Mouse (Mus musculus) limb, embryonic 13.5 days (tissue): Measurements from ENCODE around the gene Slc38a9. TPM values are rescaled to one million over a fixed set of nuclear protein-coding genes. Genes with fewer than 3 reads are reported as not detected.

ENCODE experiments used
- ATAC-seq: fragments of 200-750 bp; cut with Nextera tagmentation; 2 replicates; pipeline ENCODE4 v1.8.0; 2017; ENCODE audit warnings: low read depth, moderate number of reproducible peaks, moderate TSS enrichment; ENCODE audit not compliant: low FRiP score
- H3K27ac ChIP-seq: fragments of 300-500 bp; sonication (generic); 2 replicates; pipeline ENCODE4 v1.5.1; 2015; ENCODE audit warnings: inconsistent platforms, mild to moderate bottlenecking, moderate library complexity
- H3K27me3 ChIP-seq: fragments of 300-500 bp; sonication (generic); 2 replicates; pipeline ENCODE4 v1.6.1; 2015; ENCODE audit warnings: mild to moderate bottlenecking, inconsistent platforms
- H3K36me3 ChIP-seq: fragments of 300-500 bp; sonication (generic); 2 replicates; pipeline ENCODE4 v1.6.1; 2015; ENCODE audit warnings: inconsistent platforms, mild to moderate bottlenecking, moderate library complexity
- H3K4me1 ChIP-seq: fragments of 300-500 bp; sonication (generic); 2 replicates; pipeline ENCODE4 v1.6.1; 2015; ENCODE audit warnings: inconsistent platforms
- H3K4me2 ChIP-seq: fragments of 300-500 bp; sonication (generic); replicated peaks from 2 replicates; pipeline ENCODE4 v1.6.1; 2015; ENCODE audit warnings: inconsistent platforms, mild to moderate bottlenecking, moderate library complexity
- H3K4me3 ChIP-seq: fragments of 300-500 bp; sonication (generic); 2 replicates; pipeline ENCODE4 v1.5.1; 2015; ENCODE audit warnings: moderate library complexity, mild to moderate bottlenecking, inconsistent platforms
- H3K9ac ChIP-seq: fragments of 300-500 bp; sonication (generic); 2 replicates; pipeline ENCODE4 v1.6.1; 2015; ENCODE audit warnings: mild to moderate bottlenecking, inconsistent platforms
- H3K9me3 ChIP-seq: fragments of 300-500 bp; sonication (generic); 2 replicates; pipeline ENCODE4 v1.6.1; 2016; ENCODE audit warnings: inconsistent platforms
- WGBS: fragments of 180-500 bp; shearing (Covaris S2); methylation state at CpG from one replicate; pipeline ENCODE4 v1.1.7; 2015; 5-methylcytosine and 5-hydroxymethylcytosine counted together
- polyA plus RNA-seq: library from polyadenylated mRNA; unstranded; fragments of >200 nt; fragmentation: Nextera tagmentation; extraction: Ambion mirVana; gene quantifications from 2 replicates; pipeline ENCODE4 v1.2.1, GENCODE M21; 2015

Slc38a9 gene
- polyA plus RNA-seq, 1 experiment from 2014 or later, result 17.8 TPM

GRCm38 (mm10) chr13:112737110-112737509, 76.6 kb downstream of the Slc38a9 start:
- 82% methylated on average over 9 of the region's 9 CpGs for WGBS
- Histone ChIP-seq H3K9ac (no peak overlapping the region), H3K4me1 (peaks cover 17% of the 10 kb centered on the region), H3K4me3 (no peak overlapping the region), H3K27me3 (no peaks in the 10 kb centered on the region), H3K36me3 (no peaks in the 10 kb centered on the region), H3K4me2 (no peak overlapping the region), H3K9me3 (no peaks in the 10 kb centered on the region), H3K27ac (no peak overlapping the region)
- ATAC-seq, result no peak

GRCm38 (mm10) chr13:112738005-112738404, 77.5 kb downstream of the Slc38a9 start:
- WGBS, result 88% methylated on average over 16 of the region's 16 CpGs
- Histone ChIP-seq H3K27me3 (no peaks in the 10 kb centered on the region), H3K9ac (no peak overlapping the region), H3K9me3 (no peaks in the 10 kb centered on the region), H3K4me1 (peaks cover 21% of the 10 kb centered on the region), H3K36me3 (no peaks in the 10 kb centered on the region), H3K4me2 (no peak overlapping the region), H3K27ac (no peak overlapping the region), H3K4me3 (no peak overlapping the region)
- ATAC-seq, result no peak

GRCm38 (mm10) chr13:112740073-112740472, 79.5 kb downstream of the Slc38a9 start:
- WGBS, result 44% methylated on average over 6 of the region's 6 CpGs
- Histone ChIP-seq H3K4me1 (peaks cover 18% of the 10 kb centered on the region), H3K9me3 (no peaks in the 10 kb centered on the region), H3K27ac (no peak overlapping the region), H3K27me3 (no peaks in the 10 kb centered on the region), H3K4me2 (no peak overlapping the region), H3K9ac (no peak overlapping the region), H3K4me3 (no peak overlapping the region), H3K36me3 (no peaks in the 10 kb centered on the region)
- no peak for ATAC-seq

- Histone ChIP-seq H3K27ac (no peak overlapping the region), H3K4me1 (peaks cover 16% of the 10 kb centered on the region), H3K9me3 (no peaks in the 10 kb centered on the region), H3K27me3 (no peaks in the 10 kb centered on the region), H3K4me2 (no peak overlapping the region), H3K9ac (no peak overlapping the region), H3K36me3 (no peaks in the 10 kb centered on the region), H3K4me3 (no peak overlapping the region)
- 67% methylated on average over 14 of the region's 14 CpGs for WGBS
- no peak for ATAC-seq
Observed at GRCm38 (mm10) chr13:112742076-112742830, 81.7 kb downstream of the Slc38a9 start.

GRCm38 (mm10) chr13:112743647-112744046, 83.1 kb downstream of the Slc38a9 start:
- WGBS, result 81% methylated on average over 4 of the region's 4 CpGs
- peaks cover 17% of the 10 kb centered on the region for H3K4me1 ChIP-seq
- H3K4me3 ChIP-seq, result no peak overlapping the region
- no peak overlapping the region for H3K9ac ChIP-seq
- H3K27ac ChIP-seq, result 0 out of 2 replicates have a peak overlapping the region, but pooled peaks have one; percentile 6
- no peak for ATAC-seq
- H3K9me3 ChIP-seq, result no peaks in the 10 kb centered on the region
- no peaks in the 10 kb centered on the region for H3K36me3 ChIP-seq
- H3K27me3 ChIP-seq, result no peaks in the 10 kb centered on the region
- no peak overlapping the region for H3K4me2 ChIP-seq

- no peaks in the 10 kb centered on the region for H3K36me3 ChIP-seq
- H3K4me1 ChIP-seq, result peaks cover 17% of the 10 kb centered on the region
- no peak overlapping the region; the same call in 1 of the 2 replicates for H3K27ac ChIP-seq
- H3K27me3 ChIP-seq, result no peaks in the 10 kb centered on the region
- WGBS, result 81% methylated on average over 15 of the region's 15 CpGs
- ATAC-seq, result no peak
- H3K9ac ChIP-seq, result no peak overlapping the region
- H3K9me3 ChIP-seq, result no peaks in the 10 kb centered on the region
- no peak overlapping the region for H3K4me3 ChIP-seq
- H3K4me2 ChIP-seq, result no peak overlapping the region
Observed at GRCm38 (mm10) chr13:112744061-112744849, 83.7 kb downstream of the Slc38a9 start.

- Histone ChIP-seq H3K27ac (no peak overlapping the region), H3K9ac (no peak overlapping the region), H3K4me2 (no peak overlapping the region), H3K36me3 (no peaks in the 10 kb centered on the region), H3K27me3 (no peaks in the 10 kb centered on the region), H3K9me3 (no peaks in the 10 kb centered on the region), H3K4me1 (peaks cover 23% of the 10 kb centered on the region), H3K4me3 (no peak overlapping the region)
- no peak for ATAC-seq
- 70% methylated on average over 5 of the region's 5 CpGs for WGBS
Observed at GRCm38 (mm10) chr13:112745936-112746694, 85.6 kb downstream of the Slc38a9 start.

- H3K9ac ChIP-seq, result no peak overlapping the region
- no peak overlapping the region for H3K27ac ChIP-seq
- no peak for ATAC-seq
- 94% methylated on average over 10 of the region's 10 CpGs for WGBS
- H3K27me3 ChIP-seq, result no peaks in the 10 kb centered on the region
- H3K4me2 ChIP-seq, result no peak overlapping the region
- H3K9me3 ChIP-seq, result no peaks in the 10 kb centered on the region
- H3K36me3 ChIP-seq, result no peaks in the 10 kb centered on the region
- H3K4me3 ChIP-seq, result no peak overlapping the region
- H3K4me1 ChIP-seq, result peaks cover 28% of the 10 kb centered on the region
Observed at GRCm38 (mm10) chr13:112746695-112747055, 86.1 kb downstream of the Slc38a9 start.

- H3K27me3 ChIP-seq, result no peaks in the 10 kb centered on the region
- H3K4me2 ChIP-seq, result no peak overlapping the region
- no peak overlapping the region for H3K9ac ChIP-seq
- H3K36me3 ChIP-seq, result no peaks in the 10 kb centered on the region
- no peak overlapping the region for H3K27ac ChIP-seq
- H3K9me3 ChIP-seq, result no peaks in the 10 kb centered on the region
- WGBS, result 56% methylated on average over 6 of the region's 6 CpGs
- H3K4me1 ChIP-seq, result peaks cover 37% of the 10 kb centered on the region
- no peak for ATAC-seq
- no peak overlapping the region for H3K4me3 ChIP-seq
Observed at GRCm38 (mm10) chr13:112747808-112748430, 87.4 kb downstream of the Slc38a9 start.

- WGBS, result 76% methylated on average over 11 of the region's 11 CpGs
- H3K36me3 ChIP-seq, result no peaks in the 10 kb centered on the region
- peaks cover 31% of the 10 kb centered on the region for H3K4me1 ChIP-seq
- H3K27me3 ChIP-seq, result no peaks in the 10 kb centered on the region
- H3K4me2 ChIP-seq, result no peak overlapping the region
- no peak overlapping the region for H3K4me3 ChIP-seq
- no peak overlapping the region for H3K27ac ChIP-seq
- no peak for ATAC-seq
- H3K9me3 ChIP-seq, result no peaks in the 10 kb centered on the region
- no peak overlapping the region for H3K9ac ChIP-seq
Observed at GRCm38 (mm10) chr13:112748808-112749510, 88.4 kb downstream of the Slc38a9 start.

GRCm38 (mm10) chr13:112749881-112750280, 89.3 kb downstream of the Slc38a9 start:
- Histone ChIP-seq H3K27me3 (no peaks in the 10 kb centered on the region), H3K4me3 (no peak overlapping the region), H3K4me1 (peaks cover 30% of the 10 kb centered on the region), H3K4me2 (no peak overlapping the region), H3K27ac (no peak overlapping the region), H3K36me3 (no peaks in the 10 kb centered on the region), H3K9me3 (no peaks in the 10 kb centered on the region), H3K9ac (no peak overlapping the region)
- WGBS, result 95% methylated on average over 2 of the region's 2 CpGs
- ATAC-seq, result no peak
